Mouse (Mus musculus): ENCODE measurements around the gene Gipr.

DNA sequence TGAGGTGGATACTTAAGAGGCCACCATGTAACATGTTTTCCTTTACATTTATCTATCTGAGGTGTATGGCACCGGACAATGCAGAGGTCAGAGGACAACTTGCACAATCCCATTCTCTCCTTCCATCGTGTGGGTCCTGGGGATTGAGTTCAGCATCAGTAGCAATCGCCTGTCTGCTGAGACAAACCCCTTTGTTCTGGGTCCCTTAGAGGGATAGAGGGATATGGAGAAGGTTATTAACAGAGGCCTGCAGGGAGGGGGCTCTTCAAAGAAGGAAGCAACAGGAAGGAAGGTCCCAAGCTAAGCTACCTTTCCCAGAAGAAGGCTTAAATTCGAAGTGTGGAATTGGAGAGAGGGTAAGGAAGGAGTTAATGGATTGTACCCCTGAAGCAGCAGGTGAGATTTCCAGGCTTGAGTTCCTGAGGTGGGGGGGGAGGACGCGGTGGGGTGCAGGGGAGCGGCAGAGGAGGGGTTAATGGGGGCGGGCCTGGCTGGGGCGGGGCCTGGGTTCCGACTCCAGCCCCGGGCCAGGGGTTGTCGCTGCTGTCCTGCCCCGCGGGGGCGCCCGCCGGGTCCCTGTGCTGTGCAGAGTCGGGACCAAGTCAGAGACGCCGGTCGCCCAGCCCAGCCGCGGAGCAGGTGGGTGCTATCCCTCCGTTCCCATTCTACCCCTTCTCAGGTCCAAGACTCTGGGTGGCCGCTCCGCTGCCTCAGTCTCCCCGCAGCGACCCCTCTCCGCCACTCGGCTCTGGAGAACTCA is 46.2 kb upstream of the Gipr start, which contains the start of gene Gpr4:
- TF ChIP-seq CTCF (IDR thresholded peaks at IDR 0.05; ENCODE audit: control insufficient read depth, insufficient read depth, insufficient read length) (no peak), MYOG (IDR thresholded peaks at IDR 0.05; ENCODE audit: control insufficient read depth, extremely low read depth, insufficient read length) (no peak), MAX (IDR thresholded peaks at IDR 0.05) (no peak), USF1 (IDR thresholded peaks at IDR 0.05; ENCODE audit: low read depth) (no peak), CEBPB (IDR thresholded peaks at IDR 0.05; ENCODE audit: low read depth) (no peak), FOSL1 (IDR thresholded peaks at IDR 0.05; ENCODE audit: insufficient read depth, low read length, poor library complexity, severe bottlenecking) (no peak)

Data from C2C12 (cell line).